Mouse (Mus musculus): ENCODE measurements at regions not wholly inside any gene's neighbourhood (a gene's known extent, or its start where the extent isn't known, plus 50 kb on each side); places are given as distances from the start of the nearest gene placed in this dataset.

DNA sequence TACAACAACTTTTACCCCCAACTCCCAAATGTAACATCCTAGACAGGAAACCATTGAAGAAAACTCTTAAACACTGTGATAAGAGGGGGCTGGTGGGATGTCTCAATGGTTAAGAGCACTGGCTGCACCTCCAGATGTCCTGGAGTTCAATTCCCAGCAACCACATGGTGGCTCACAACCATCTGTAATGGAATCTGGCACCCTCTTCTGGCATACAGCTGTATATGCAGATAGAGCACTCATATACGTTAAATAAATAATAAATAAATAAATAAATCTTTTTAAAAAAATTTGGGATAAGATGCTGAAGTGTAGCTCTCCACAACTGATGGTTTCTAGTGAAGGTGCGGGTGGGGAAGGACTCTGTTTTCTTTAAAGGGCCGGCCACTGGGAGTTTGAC lies 69.3 kb downstream of the Kctd15 start:
- DNase-seq (ENCODE audit: low read depth), result no peak

DNA sequence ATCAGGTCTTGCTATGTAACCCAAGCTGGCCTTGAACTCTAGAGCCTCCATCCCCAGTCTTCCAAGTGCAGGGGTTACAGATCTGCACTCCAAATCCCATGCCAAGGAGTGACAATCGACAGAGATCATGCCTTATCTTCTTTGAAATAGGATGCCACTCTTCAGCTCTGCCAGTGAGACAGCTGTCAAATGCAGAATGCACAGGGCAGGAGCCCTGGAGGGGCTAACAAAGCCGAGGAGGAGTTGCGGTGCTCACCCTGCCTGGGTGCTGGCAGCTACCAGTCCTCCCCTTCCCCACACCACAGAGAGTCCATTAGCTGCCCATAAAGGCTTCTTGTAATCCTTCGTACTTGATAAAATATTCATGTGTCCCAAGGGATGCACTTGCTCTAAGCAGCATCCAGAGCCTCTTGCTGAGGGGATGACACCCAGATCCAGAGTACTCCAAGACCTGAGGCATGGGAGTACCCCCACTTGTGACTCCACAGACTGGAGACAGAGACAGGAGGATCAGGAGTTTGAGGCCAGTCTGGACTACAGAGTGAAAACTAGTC lies 71.1 kb downstream of the Kctd15 start:
- DNase-seq (ENCODE audit: low read depth), result no peak

DNA sequence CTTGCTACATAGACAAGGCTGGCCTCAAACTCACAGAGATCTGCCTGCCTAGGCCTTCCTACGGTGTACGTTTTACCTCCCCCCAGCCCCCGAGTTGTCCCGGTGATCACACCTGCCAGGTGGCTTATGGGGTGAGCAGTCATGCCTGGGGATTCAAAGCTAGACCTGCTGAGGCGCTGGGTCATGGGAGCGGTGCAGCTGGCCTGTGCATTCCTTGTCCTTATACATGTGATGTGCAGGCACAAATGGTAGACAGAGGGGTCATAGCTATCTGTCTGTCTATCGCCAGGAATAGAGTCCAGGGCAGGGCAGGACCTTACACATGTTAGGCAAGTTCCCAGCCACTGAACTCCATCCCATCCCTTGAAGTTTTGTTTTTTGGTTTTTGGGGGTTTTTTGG lies 71.7 kb downstream of the Kctd15 start:
- DNase-seq (ENCODE audit: low read depth), result no peak

DNA sequence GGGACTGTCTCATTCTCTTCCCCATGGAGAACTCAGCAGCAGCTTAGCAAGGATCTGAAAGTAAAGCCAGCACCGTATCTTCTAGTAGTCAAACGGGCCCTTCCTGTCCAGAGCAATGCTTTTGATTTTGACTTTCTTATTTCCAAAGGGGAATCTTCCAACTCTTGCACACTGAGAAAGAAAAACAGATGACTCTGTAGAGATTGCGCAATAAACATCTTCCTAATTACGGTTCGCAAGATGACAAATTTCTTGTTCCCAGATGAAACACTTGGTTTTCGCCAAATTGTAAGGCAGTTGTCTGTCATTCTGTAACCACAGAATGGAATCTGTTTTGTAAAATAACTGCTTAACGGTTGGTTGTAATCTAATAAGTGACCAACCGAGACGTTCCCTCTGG lies 75.7 kb downstream of the Kctd15 start:
- no peak for DNase-seq (ENCODE audit: low read depth)

DNA sequence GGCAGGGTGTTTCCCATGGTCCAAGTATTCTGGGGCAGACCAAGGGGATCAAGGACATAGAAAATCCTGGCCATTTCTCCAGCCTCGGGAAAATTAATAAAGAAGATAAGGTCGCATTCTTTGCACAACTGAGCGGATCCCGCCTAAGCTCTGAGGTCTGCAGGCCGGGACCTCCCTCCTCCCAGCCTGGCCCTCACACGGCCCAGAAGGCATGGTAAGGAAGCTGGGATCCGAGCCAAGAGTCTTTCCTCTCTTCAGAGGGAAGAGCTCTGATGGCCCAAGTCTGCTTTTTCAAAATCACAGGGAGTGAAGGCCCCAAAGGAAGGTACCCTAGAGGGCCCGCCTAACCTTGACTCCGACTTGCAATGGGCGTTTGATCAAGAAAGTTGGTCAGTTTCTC lies 85.2 kb downstream of the Kctd15 start:
- no peak for DNase-seq (ENCODE audit: low read depth)

DNA sequence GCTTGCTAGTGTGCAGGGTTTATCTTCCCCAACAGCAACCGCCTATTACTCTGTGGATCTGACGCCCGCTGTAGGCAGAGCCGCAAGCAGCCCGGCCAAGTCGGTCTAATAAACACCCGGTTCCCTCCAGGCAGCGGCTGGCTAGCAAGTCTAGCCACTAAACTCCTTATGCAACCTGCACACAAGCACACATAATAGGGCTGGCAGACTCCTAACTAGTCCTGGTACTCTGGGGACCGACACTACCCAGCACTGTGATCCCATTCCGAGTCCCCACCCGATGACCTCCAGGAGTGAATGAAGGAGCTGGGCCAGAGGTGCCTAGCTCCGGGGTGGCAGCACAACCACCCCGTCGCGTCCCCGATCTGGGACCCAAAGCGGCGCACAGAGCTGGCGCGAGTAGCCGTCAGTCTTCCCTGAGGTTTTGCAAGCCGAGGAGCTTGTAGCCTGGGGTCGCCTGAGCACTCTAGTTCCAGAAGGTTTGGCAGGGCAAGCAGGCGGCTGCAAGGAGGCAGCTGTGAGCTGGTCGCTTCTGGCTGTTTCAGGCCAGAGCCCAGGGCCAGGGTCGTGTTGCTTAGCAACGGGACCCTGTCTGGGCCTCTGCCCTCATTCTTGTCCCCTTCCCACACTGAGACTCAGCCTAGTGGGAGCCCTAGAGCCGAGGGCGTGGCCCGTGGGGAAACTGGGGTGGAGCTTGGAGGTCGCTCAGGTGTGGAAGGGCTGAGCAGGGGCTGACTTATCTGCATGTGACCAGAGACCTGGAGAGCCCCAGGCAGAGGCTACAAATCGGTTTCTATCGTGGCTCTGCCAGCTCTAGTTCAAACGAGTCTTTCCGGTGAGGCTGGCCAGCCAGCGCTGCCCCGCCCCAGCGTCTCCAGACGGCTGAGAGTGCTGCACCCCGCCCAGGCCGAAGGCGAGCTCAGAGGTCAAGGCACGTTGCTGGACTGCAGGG lies 86.1 kb downstream of the Kctd15 start:
- DNase-seq (ENCODE audit: low read depth), result no peak

DNA sequence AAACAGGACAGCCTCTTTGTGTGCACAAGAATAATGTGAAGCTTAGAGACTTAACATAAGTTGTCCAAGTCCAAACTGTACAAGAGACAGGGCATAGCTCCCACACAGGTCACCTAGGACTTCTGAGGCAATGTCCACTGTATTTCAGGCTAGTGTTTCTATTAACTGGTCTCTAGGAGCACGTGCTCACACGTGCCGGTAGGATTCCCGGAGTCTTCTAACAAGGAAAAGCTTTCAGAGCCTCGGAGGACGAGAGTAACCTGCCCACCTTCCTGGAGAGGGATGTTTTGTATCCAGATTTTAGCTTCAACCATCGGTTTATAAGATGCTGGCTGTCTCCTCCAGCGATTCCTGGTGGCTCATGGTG lies 86.8 kb downstream of the Kctd15 start:
- DNase-seq (ENCODE audit: low read depth), result no peak

DNA sequence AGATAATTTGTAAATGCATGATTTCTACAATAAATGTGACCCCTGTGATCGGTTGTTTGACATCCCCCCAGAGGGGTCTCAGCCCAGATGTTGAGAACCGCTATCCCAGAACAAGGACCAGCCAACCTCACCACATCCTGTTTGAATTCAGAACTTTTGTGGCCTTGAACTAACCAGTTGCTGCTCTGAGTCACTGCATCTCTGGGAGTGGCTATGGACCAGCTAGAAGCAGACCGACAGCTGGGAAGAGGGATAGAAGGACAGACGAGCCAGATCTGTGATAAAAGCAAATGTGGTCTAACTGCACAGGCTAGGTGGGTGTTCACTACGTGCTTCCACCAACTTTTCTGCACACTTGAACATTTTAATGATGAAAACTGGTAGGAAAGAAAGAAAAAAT lies 89.0 kb downstream of the Kctd15 start:
- DNase-seq (ENCODE audit: low read depth), result no peak

DNA sequence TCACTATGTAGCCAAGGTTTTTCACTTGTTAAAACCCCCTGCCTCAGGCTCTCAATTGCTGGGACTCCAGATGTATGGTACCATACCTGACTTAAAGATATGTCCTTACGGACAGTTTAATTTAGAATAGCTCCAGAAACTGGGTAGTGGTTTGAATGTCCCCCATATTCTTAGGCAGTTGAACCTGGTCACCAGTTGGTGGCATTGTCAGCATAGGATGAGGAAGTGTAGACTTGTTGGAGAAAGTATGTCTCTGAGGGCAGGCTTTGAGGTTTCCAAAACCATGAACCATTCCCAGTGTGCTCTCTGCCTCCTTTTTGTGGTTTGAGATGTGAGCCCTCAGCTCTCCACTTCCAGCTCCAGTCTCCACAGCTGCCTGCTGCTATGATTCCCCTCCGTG lies 94.4 kb downstream of the Kctd15 start:
- DNase-seq (ENCODE audit: low read depth), result no peak

DNA sequence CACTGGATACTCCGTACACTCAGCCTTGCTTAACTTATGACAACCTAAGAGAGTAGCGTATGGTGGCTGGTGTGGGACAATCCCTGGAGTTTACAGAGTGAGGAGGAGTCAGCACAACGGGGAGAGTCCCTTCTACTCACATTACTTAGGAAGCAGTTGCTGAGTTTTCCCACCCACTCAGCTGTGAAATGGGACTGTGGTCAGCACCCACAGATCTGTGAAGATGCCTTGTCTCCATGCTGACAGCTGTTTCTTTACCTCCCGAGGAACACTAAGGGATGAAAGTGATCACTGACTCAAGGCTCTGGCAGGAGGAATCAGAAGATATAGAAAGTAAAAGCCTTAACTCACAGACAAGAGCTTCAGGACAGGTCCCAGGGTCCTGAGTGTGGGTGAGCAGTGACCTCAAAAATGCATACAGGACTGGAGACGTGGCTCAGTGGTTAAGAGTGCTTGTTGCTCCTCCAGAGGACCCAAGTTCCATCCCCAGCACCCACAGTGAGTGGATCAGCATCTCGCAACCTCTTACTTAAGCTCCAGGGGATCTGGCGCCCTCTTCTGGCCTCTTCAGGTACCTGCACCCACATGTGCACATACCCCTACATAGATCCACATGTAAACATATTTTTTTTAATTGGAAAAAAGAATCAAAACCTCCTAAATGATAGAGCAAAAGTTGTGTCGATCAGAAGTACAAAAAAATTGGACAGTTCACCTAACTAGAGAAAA lies 97.8 kb downstream of the Kctd15 start:
- no peak for DNase-seq (ENCODE audit: low read depth)

DNA sequence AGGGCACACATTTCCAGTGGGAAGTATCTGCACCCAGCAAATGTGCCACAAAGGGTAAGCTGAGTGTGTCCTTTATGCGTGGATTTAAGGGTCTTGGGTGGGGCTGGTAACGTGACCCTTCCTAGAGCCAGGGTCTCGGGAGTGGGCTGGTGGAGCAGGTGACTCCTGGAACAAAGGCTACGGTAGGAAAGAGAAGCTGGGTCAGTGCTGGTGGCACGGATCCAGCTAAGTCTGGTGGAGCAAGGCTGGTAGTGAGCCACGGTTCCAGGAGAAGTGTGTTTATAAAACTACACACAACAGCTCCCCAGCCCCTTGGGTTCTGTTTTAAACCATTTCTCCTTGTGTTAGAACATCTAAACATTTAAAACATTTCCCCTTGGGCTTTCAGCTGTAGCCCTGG lies 101.3 kb downstream of the Kctd15 start:
- DNase-seq (ENCODE audit: low read depth), result no peak

DNA sequence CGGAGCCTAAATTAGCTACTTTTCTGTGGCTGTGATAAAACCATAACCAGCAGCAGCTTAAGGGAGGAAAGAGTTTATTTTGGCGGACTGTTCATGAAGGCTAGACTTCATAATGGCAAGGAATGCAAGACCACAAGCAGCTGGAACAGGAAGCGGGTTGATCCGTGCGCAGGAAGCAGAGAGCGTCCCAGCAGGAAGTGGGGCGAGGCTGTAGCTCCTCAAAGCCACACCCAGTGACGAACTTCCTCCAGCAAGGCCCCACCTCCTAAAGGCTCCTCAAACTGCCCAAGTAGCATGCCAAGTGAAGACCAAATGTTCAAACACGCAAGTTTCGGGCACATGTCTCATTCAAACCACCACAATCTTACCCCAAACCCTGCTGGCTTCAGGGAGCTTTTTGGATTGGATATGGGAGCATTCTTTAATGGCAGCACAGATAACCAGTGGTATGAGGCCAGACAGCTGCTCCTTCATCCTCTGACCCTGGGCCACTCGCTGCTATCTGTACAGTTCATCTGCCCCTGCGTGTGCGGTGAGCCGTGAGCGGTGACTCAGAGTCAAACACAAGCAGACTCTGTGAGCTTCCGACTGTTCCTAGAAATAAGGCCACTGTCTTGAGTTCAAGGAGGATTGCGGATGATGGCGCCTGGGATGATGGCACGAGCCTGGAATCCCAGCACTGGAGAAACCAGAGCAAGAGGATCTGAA lies 109.8 kb downstream of the Kctd15 start:
- DNase-seq (ENCODE audit: low read depth), result no peak

DNA sequence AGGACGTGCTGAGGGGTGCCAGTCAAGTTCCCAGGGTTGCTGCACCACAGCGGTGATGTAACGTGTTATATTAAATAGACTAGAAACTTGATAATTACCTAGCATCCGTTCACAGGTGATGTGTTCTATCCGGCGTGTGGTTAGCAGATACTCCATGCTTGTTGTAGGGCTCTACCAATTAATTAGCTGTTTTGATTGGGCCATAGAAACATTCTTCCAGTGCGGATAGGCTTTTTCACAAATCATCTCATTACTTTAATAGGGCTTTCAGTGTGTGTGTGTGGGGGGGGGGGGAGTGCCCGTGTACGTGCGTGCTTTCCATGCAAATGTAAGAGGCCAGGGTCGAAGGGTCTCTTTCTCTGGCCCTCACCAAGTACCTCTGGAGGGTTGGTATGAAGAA lies 110.6 kb downstream of the Kctd15 start:
- DNase-seq (ENCODE audit: low read depth), result no peak

DNA sequence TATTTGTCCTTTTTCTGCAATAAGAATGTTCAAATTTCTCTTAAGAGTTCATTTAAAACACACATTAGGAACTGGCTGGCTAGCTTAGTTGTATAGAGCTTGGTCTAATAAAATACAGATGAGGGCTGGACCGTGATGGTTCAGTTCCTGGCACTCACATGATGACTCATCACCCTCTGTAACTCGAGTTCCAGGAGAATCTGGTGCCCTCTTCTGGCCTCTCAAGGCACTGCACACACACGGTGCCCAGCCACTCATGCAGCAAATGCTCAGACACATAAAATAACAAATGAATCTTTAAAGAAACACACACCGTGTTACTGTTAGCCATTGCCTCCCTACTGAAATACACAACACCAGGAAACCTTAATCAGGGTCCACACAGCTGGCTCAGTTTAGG lies 114.6 kb downstream of the Kctd15 start:
- no peak for DNase-seq (ENCODE audit: low read depth)

DNA sequence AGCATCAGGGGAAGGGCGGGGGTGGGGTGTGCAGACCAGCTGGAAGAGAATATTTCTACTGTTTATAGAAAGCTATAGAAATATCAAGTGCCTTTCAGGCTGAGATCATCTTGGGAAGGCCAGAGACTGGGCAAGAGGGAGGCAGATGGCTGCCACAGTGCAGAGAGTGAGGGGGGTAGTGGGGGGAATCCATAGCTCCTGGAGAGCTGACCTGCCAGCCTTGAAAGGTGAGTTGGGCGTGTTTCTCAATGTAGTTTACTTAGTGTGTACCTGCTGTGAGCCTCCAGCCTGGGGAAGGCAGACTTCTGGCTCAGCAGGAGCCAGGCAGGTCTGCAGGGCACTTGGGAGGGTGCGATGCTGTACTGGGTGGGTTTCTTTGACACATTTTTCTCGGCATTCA lies 115.5 kb downstream of the Kctd15 start:
- DNase-seq (ENCODE audit: low read depth), result no peak

DNA sequence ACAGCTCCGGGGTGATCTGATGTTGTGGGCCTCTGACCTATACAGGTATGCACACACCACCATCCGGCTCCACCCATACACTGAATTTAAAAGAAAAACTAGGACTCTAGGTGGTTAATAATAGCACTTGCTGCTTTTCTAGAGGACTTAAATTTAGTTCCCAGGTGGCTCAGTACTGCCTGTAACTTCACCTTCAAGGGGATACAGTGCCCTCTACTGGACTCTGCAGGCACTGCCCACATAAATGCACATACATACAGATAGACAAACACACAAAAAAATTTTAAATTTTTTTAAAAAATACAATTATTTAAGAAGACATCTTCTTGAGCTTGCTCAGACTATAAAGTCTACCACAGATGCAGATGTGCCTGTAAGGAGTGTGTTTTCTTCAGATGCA lies 116.7 kb downstream of the Kctd15 start:
- DNase-seq (ENCODE audit: low read depth), result no peak

DNA sequence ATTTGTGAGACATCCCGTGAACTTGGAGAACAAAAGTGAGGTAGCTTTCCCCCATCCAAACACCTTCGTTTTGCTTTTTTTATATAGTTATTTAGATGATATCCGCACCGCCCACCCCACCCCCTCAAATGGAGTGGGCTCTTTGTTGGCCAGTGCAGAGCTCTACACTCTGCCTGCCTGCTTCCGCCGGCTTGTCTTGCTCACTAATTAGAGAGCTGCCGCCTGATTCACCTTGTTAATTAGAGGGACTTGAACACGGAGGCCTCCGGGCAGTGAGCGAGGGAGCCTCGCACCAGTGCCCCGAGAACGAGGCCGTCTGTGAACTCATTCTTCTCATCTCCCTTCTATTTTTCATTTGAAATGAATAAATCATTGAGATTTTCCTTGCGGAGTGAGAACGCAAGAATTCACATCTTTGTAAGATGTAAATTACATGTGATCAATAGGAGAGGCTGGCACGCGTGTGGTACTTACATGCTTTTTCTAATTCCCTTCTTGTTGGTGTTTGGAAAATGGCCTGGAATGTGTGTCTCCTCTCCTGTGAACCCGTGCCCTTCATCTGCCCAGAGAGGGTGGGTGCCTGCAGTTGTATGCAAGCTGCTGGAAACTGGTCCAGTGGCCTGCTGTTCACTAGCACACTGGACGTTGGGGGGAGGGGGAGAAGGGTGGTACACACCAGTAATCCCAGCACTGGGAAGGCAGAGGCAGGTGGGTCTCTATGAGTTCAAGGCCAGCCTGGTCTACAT lies 118.0 kb downstream of the Kctd15 start:
- DNase-seq (ENCODE audit: low read depth), result no peak

DNA sequence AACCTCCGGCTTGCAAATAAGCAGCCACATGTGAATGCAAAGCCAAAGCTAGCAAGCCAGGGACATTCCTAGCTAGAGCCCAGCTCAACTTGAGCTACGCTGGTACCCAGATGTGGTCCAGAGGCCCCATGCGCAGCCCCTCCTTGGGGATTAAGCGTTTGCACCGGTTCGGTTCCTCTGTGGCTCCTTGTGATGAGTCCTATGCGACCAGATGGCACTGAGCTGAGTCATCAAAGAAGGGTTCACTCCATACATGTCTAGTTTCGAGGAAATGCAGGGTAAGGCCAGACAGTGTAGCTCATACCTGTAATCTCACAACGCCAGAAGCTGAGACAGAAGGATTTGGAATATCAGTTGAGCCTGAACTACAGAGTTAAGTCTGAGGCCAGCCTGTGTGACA lies 119.4 kb downstream of the Kctd15 start:
- no peak for DNase-seq (ENCODE audit: low read depth)

DNA sequence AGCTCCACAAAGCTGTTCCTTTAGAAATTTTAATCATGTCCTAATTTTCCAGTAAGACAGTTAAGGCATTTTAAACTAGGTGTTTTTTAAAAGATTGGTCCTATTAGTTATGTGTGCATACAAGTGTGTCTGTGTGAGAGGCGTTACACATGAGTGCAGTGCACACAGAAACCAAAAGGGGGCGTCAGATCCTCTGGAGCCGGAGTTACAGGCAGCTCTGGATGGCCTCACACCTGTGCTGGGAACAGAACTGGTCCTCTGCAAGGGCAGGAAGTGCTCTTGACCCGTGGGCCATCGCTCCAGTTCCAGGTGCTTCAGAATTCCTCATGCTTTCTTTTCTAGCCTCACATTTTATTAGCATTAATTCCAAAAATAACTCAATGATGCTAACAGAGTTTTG lies 122.3 kb downstream of the Kctd15 start:
- no peak for DNase-seq (ENCODE audit: low read depth)

DNA sequence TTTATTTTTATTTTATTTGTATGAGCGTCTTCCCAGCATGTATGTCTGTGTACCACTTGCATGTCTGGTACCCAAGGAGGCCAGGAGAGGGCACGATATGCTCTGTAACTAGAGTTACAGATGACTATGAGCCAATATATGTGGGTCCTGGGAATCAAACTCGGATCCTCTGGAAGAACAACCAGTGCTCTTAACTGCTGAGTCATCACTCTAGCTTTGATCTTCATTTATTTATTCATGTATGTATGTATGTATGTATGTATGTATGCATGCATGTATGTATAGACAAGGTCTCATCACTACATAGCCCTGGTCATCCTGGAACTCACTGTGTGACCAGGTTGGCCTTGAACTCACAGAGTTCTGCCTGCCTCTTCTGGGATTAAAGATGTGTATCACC lies 124.9 kb downstream of the Kctd15 start:
- DNase-seq (ENCODE audit: low read depth), result no peak

DNA sequence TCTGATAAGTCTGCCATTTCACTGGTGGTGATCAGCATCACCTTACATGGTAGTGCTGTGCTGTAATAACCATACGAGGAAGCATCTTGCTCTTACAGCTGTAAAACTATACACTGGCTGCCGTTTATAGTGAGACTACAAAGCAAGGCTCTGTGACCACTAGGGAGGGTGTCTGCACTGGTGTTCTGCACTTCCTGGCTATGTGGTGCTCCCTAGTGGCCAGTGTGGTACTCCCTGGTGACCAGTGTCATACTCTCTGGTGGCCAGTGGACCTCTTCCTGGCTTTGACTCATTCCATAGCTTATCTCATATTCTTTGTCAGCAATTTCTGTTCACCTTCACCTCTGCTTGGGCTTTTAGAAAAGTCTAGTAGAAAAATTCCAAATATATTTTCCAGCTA lies 114.7 kb upstream of the Lsm14a start:
- DNase-seq (ENCODE audit: low read depth), result no peak

DNA sequence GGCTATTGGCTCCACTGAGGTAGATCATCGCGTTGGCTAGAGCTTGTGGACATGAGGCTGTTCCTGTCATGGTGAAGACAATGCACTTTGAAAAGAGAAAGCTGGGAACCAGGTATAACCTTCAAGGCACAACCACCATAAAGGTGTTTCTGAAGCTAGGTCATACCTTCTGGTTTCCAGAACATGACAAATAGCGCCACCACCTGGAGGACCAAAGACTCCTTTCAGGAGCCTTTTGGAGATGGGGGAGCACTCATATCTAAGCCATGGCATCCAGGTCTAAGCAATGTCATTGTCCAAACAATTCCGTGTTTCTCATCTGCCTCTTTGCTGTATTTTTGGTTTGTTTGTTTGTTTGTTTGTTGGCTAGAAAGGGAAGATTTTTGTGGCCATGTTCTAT lies 113.7 kb upstream of the Lsm14a start:
- no peak for DNase-seq (ENCODE audit: low read depth)

Data from naive thymus-derived CD4-positive, alpha-beta T cell, adult 2 months (primary cell).